ENCODE assay signal across 8 mouse cellular contexts in the genomic region with DNA sequence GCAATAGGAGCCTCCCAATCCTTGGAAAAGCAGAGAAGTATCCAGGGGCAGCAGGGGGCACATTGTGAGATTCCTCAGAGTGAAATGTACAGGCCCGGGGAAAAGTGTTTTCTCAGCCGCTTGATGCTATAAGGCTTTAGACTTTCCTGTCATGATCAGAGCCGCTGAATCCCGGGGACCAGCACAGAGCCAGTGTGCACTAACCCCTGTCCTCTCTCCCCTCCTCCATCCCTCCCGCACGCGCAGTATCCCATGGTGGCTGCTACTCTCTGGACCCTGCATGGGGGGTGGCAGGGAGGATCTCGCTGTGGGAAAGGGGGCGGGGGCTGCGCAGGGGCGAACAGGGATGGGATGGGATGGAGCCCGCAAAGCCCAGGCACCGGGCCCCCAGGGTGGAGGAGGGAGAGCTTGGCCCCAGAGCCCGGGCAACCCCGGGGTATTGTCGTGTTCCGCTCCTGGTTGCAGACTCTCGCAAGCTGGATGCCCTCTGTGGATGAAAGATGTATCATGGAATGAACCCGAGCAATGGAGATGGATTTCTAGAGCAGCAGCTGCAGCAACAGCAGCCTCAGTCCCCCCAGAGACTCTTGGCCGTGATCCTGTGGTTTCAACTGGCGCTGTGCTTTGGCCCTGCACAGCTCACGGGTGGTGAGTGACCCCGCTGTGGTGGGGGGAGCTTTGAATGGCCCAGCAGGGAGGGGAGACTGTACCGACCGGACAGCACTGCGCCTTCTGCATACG. TPM values are rescaled to one million over a fixed set of nuclear protein-coding genes. Genes with fewer than 3 reads are reported as not detected.
A peak's percentile ranks its signal among the peaks of the same experiment; 100 is the strongest.
DNase-seq lines count a peak whose midpoint lies in the region; ATAC-seq lines count a peak whose summit lies in the region.

No protein-coding gene starts in this region.

- ATAC-seq in limb, embryonic 12.5 days (ENCODE audit: insufficient number of reproducible peaks, insufficient read depth, low FRiP score, low TSS enrichment, low read depth): peak; percentile 80
- no peak for ATAC-seq in erythroid progenitor cell, adult 5-6 weeks (replicated peaks; ENCODE audit: low FRiP score, poor library complexity, severe bottlenecking)

- peak overlapping the region; percentile 72 for H3K4me3 ChIP-seq in hindbrain, embryonic 10.5 days
- peak overlapping the region; percentile 71 for H3K4me3 ChIP-seq in limb, embryonic 12.5 days (replicated peaks)

- H3K27ac ChIP-seq in hindbrain, embryonic 10.5 days: peak overlapping the region; percentile 86
- H3K27ac ChIP-seq in limb, embryonic 12.5 days: 0 out of 2 replicates have a peak overlapping the region, but pooled peaks have one; percentile 30

- whole genome bisulfite sequencing in hindbrain, embryonic 10.5 days: under 1% methylated on average over 27 of the region's 27 CpGs
- WGBS in limb, embryonic 12.5 days: under 1% methylated on average over 27 of the region's 27 CpGs

- H3K4me2 ChIP-seq in limb, embryonic 12.5 days: peak overlapping the region; percentile 88

- peaks cover 31% of the 10 kb centered on the region for H3K4me1 ChIP-seq in hindbrain, embryonic 10.5 days (replicated peaks)
- H3K4me1 ChIP-seq in limb, embryonic 12.5 days (replicated peaks): peaks cover 19% of the 10 kb centered on the region

- peaks cover 46% of the 10 kb centered on the region for H3K27me3 ChIP-seq in hindbrain, embryonic 10.5 days (ENCODE audit: insufficient read depth, poor library complexity, severe bottlenecking)
- peaks cover 47% of the 10 kb centered on the region for H3K27me3 ChIP-seq in limb, embryonic 12.5 days

- no peaks in the 10 kb centered on the region for H3K9me3 ChIP-seq in hindbrain, embryonic 10.5 days
- H3K9me3 ChIP-seq in limb, embryonic 12.5 days: 0 out of 2 replicates have a peak, but pooled peaks cover 7% of the 10 kb centered on the region

- peak; percentile 28 to 36 for DNase-seq in right cerebral cortex, adult 2 months (ENCODE audit: low spot score in 2 of 2)
- no peak for DNase-seq in right cerebral cortex, adult 18-20 months
- peak; percentile 62 for DNase-seq in embryo, embryonic 11 days
- peak; percentile 62 for DNase-seq in hindbrain, embryonic 10.5 days (ENCODE audit: low spot score)
- DNase-seq in retina, embryonic 14.5 days (ENCODE audit: low spot score): peak; percentile 57
- DNase-seq in T-cell, adult 2 months (ENCODE audit: low spot score): no peak

- H3K9ac ChIP-seq in limb, embryonic 12.5 days (replicated peaks): peak overlapping the region; percentile 56

- H3K36me3 ChIP-seq in hindbrain, embryonic 10.5 days: 0 out of 2 replicates have a peak, but pooled peaks cover 6% of the 10 kb centered on the region
- H3K36me3 ChIP-seq in limb, embryonic 12.5 days: no peaks in the 10 kb centered on the region

RNA-seq across cellular contexts. Expression of gene Susd4, which starts 1.1 kb away (rescaled TPM):
- 16.3 and 22.3 TPM in 2 replicates for polyA plus RNA-seq in hindbrain, embryonic 10.5 days (2016; fragmentation: Nextera tagmentation; extraction: Ambion mirVana)
- 12.4 and 13.6 TPM in 2 replicates for polyA plus RNA-seq in limb, embryonic 12.5 days (2016; fragmentation: Nextera tagmentation; extraction: Ambion mirVana)
- total RNA-seq in erythroid progenitor cell, adult 5-6 weeks (2015; ENCODE audit: low replicate concordance): not detected in 2 replicates
- not detected in 2 replicates for total RNA-seq in erythroid progenitor cell, adult 5-6 weeks (2017; ENCODE audit: low replicate concordance)

RNA-seq across cellular contexts. Expression of gene Ccdc185, which starts 15.7 kb away (rescaled TPM):
- polyA plus RNA-seq in hindbrain, embryonic 10.5 days (2016; fragmentation: Nextera tagmentation; extraction: Ambion mirVana): not detected in 2 replicates
- not detected in 2 replicates for polyA plus RNA-seq in limb, embryonic 12.5 days (2016; fragmentation: Nextera tagmentation; extraction: Ambion mirVana)
- total RNA-seq in erythroid progenitor cell, adult 5-6 weeks (2015; ENCODE audit: low replicate concordance): not detected in 2 replicates
- not detected in 2 replicates for total RNA-seq in erythroid progenitor cell, adult 5-6 weeks (2017; ENCODE audit: low replicate concordance)

Comparison
In these comparisons a context has a peak if more than half of its experiments do, and no peak if none do; other contexts are left out.
1. DNase-seq: peak in right cerebral cortex, adult 2 months (2 of 2), embryo, embryonic 11 days (single experiment), hindbrain, embryonic 10.5 days (single experiment) and retina, embryonic 14.5 days (single experiment); none in right cerebral cortex, adult 18-20 months (single experiment) and T-cell, adult 2 months (single experiment).